Mouse (Mus musculus) midbrain, embryonic 10.5 days (tissue): ENCODE measurements around the gene C130026I21Rik. TPM values are rescaled to one million over a fixed set of nuclear protein-coding genes. Genes with fewer than 3 reads are reported as not detected.
"Not testable (repeated sequence)": the region's sequence is repeated elsewhere in the genome, so short reads cannot be mapped to it uniquely, and the experiment has no call there.

Source experiments
- DNase-seq: peaks from one replicate; pipeline ENCODE4 v3.0.0-alpha.2; 2017; ENCODE audit warnings: low spot score
- H3K27ac ChIP-seq: fragments of 300-500 bp; sonication (generic); replicated peaks from 2 replicates; pipeline ENCODE4 v1.5.1; 2016; ENCODE audit warnings: mild to moderate bottlenecking
- H3K27me3 ChIP-seq: fragments of 300-500 bp; sonication (generic); 2 replicates; pipeline ENCODE4 v1.6.1; 2016; ENCODE audit warnings: low read depth, mild to moderate bottlenecking; ENCODE audit not compliant: poor library complexity, severe bottlenecking
- H3K36me3 ChIP-seq: fragments of 300-500 bp; sonication (generic); 2 replicates; pipeline ENCODE4 v1.6.1; 2016; ENCODE audit warnings: mild to moderate bottlenecking, moderate library complexity
- H3K4me1 ChIP-seq: fragments of 300-500 bp; sonication (generic); 2 replicates; pipeline ENCODE4 v1.6.1; 2016
- H3K4me3 ChIP-seq: fragments of 300-500 bp; sonication (generic); 2 replicates; pipeline ENCODE4 v1.5.1; 2016; ENCODE audit warnings: mild to moderate bottlenecking, moderate library complexity
- H3K9me3 ChIP-seq: fragments of 300-500 bp; sonication (generic); replicated peaks from 2 replicates; pipeline ENCODE4 v1.6.1; 2016; ENCODE audit warnings: mild to moderate bottlenecking
- WGBS: fragments of 180-500 bp; shearing (Covaris S2); methylation state at CpG from one replicate; pipeline ENCODE4 v1.1.7; 2016; 5-methylcytosine and 5-hydroxymethylcytosine counted together
- polyA plus RNA-seq: library from polyadenylated mRNA; unstranded; fragments of >200 nt; fragmentation: Nextera tagmentation; extraction: Ambion mirVana; gene quantifications from 2 replicates; pipeline ENCODE4 v1.2.1, GENCODE M21; 2016

C130026I21Rik gene
- polyA plus RNA-seq, 1 experiment from 2014 or later = not detected

DNA sequence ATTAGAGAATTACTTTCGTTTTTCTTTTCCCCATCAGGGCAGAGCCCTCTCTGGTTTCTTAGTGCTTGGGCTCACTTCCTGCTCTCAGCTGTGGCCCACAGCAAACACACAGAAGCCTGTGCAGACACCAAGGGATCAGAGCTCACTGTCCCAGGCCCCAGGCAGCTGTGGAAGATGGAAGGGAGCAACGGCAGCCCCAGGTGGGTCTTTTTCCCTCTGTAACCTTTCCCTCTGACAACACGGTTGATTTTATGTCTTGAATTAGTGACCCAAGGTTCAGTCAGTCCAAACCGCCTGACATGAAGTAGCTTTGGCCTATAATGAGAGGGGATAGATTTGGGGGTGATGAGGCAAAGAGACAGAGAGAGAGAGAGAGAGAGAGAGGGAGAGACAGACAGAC, 70.8 kb downstream of the C130026I21Rik start:
- not testable (repeated sequence) for H3K27me3 ChIP-seq, H3K4me1 ChIP-seq, H3K4me3 ChIP-seq, H3K27ac ChIP-seq, DNase-seq, H3K36me3 ChIP-seq
- H3K9me3 ChIP-seq = peaks cover 17% of the 10 kb centered on the region
- WGBS = 90% methylated on average over 3 of the region's 4 CpGs

DNA sequence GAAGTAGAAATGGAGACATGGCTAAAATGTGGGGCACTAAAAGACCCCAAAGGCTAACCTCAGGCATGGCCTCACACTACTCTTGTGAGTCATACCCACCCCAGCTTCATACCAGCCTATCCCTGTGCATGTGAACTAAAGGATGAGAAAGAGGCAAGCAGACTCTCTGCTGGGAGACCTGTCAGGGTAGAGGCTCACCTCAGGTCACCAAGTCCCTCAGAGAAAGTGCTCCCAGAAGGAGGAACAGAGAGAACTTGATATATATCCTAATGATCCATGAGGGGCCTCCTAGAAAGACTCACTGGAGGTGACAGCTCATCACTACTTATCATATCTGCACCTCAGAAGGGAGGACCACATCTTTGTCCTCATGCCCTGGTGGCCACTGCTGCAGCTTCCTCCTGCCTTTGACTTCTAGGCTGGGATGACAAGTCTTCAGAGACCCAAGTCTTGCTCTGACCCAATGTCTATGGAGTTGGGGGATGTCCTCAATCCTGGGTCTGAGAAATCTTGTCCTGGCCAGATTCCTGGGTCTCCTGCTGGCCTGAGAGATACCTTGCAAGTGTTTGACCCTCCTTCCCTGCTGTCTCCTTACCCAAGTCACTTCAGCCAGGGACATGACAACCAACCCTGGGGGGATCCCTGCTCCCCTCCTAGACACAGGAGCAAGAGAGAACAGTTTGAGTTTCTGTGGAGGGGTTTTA, 71.6 kb downstream of the C130026I21Rik start:
- H3K27ac ChIP-seq, H3K4me1 ChIP-seq, H3K27me3 ChIP-seq, DNase-seq, H3K4me3 ChIP-seq, H3K36me3 ChIP-seq: not testable (repeated sequence)
- H3K9me3 ChIP-seq = peaks cover 14% of the 10 kb centered on the region

DNA sequence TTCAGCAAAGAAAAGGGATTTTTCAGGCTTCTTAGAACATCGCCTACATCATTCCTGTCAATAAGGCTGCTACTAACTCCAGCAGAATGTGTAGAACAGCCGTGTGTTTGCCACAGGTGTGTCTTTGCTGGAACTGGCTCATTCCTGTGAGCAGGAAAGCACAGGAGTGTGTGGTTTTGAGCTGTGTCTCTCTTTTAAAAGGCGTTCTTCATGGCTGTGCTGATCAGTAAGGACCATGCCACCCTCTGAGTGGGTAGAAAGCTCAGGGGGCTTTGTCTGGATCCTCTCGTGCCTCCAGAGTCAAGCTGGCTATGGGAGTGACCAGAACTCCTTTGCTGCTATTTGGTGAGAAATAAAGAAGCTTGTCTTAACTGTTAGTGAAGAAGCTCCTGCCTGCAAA, 73.6 kb downstream of the C130026I21Rik start:
- not testable (repeated sequence) for H3K27ac ChIP-seq, H3K27me3 ChIP-seq, H3K36me3 ChIP-seq, H3K4me3 ChIP-seq, DNase-seq, H3K4me1 ChIP-seq
- H3K9me3 ChIP-seq = peaks cover 18% of the 10 kb centered on the region
- WGBS = 71% methylated on average over 4 of the region's 4 CpGs

DNA sequence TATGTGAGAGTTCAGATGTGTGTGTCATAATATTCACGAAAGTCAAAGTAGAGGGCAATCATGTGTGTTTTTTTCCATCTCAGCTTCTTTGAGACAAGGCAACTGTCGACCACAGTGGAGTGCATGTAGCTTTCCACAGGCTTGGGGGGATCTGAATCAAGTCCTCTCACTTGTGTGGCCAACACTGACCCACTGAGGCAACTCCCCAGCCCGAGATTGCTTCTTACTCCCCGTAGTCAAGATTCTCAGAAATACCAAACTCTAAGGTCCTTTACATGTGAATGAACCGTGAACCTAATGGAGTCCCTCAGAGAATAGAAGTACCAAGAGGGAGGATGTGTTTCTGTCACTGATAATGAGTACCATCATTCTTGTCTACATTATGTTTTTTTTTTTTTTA, 76.6 kb downstream of the C130026I21Rik start:
- H3K4me3 ChIP-seq, H3K36me3 ChIP-seq, DNase-seq, H3K27me3 ChIP-seq, H3K4me1 ChIP-seq, H3K27ac ChIP-seq: not testable (repeated sequence)
- H3K9me3 ChIP-seq = peaks cover 24% of the 10 kb centered on the region
- WGBS = 83% methylated on average over 5 of the region's 5 CpGs

DNA sequence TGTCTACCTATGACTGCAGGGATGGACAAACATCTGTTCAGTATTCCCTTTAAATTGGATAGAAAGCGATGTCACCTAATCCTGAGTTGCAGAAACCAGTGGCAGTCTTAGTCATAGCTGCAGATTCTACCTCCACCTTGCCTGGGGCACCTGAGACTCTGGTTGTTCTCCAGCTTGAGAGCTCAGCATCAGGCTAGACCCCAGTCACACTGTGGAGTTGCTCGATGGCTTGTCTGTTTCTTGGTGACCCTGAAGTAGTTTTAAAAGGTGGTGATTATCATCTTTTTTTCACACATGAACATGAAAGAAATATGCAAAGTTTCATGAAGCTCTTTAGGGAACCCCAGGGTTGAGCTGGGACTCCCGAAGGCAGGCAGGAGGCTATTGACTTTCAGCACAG, 88.4 kb downstream of the C130026I21Rik start:
- DNase-seq, H3K4me1 ChIP-seq, H3K27me3 ChIP-seq, H3K36me3 ChIP-seq, H3K4me3 ChIP-seq, H3K27ac ChIP-seq: not testable (repeated sequence)
- 92% methylated on average over 2 of the region's 3 CpGs for WGBS
- H3K9me3 ChIP-seq = peaks cover 11% of the 10 kb centered on the region

DNA sequence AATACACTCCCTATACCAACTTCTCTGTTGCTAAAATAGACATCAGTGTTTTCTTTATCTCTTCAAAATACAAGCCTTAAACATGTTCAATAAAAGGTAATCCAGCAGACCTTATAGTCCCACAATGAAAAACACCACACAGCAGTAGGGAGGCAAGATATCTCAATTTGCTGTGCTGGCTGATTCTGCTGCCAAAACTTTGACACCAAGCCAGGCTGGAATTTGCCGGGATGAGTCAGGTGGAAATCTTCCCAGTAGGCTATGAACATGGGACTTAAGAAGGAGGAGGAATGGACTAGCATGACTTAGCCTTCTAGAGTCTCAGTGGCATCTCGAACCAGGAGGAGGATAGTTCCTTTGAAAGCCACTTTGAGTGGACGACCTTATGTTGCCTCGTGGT, 91.4 kb downstream of the C130026I21Rik start:
- H3K9me3 ChIP-seq, H3K27ac ChIP-seq, H3K36me3 ChIP-seq, DNase-seq, H3K27me3 ChIP-seq, H3K4me1 ChIP-seq, H3K4me3 ChIP-seq: not testable (repeated sequence)
- 92% methylated on average over 4 of the region's 4 CpGs for WGBS

DNA sequence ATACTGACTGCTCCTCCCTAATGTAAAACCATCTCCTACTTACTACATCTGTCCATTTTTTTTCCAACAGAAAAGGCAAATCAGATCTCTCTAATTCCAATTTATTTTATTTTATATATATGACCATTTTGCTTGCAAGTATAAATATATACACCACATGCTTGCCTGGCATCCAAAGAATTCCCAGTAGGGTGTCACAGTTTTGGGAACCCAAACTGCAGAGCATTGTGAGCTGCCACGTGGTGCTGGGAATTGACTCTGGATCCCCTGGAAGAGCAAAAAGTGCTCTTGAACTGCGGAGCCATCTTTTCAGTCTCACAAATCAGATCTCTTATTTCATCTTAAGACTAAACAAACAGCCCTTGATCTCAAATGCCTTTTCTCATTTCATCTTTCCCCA, 107.5 kb downstream of the C130026I21Rik start:
- H3K27ac ChIP-seq, H3K4me3 ChIP-seq, H3K9me3 ChIP-seq, H3K27me3 ChIP-seq, H3K4me1 ChIP-seq, DNase-seq, H3K36me3 ChIP-seq: not testable (repeated sequence)
- WGBS = 67% methylated on average over 2 of the region's 2 CpGs

DNA sequence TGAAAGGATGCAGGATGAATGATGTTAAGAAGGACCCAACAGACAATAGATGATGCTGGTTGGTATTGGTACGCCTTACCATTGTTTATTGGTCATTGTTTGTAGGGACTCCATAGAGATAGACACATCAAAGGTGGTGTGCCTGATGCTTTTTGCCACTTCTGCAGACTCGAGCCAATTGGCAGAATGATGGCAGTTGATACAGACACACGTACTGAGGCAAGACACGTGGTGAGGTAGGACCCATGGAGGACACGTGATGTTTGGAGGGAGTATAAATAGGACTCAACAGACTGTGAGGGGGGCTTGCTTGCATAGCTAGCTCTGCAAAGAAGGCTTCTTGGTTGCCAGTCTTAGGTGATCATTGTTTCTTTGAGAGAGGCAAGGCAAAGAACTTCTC, 115.2 kb downstream of the C130026I21Rik start:
- H3K27ac ChIP-seq, H3K9me3 ChIP-seq, H3K4me1 ChIP-seq, H3K27me3 ChIP-seq, DNase-seq, H3K36me3 ChIP-seq, H3K4me3 ChIP-seq: not testable (repeated sequence)
- 88% methylated on average over 4 of the region's 5 CpGs for WGBS

DNA sequence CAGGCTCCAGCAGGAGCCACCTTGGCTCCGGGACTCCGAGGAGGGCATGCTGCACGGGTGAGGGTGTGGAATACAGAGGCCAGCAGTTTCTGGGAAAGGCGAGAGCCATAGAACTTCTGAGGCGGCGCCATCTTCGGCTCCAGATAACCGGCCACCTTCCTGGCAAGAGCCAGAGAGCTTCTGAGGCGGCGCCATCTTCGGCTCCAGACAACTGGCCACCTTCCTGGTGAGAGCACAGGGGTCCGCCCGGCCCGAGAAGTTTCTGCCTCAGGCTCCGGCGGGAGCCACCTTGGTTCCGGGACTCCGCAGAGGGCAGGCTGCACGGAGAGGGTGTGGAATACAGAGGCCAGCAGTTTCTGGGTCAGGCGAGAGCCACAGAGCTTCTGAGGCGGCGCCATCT, 136.7 kb downstream of the C130026I21Rik start:
- 94% methylated on average over 22 of the region's 22 CpGs for WGBS
- H3K9me3 ChIP-seq, H3K4me1 ChIP-seq, H3K27me3 ChIP-seq, H3K36me3 ChIP-seq, H3K4me3 ChIP-seq, DNase-seq, H3K27ac ChIP-seq: not testable (repeated sequence)

DNA sequence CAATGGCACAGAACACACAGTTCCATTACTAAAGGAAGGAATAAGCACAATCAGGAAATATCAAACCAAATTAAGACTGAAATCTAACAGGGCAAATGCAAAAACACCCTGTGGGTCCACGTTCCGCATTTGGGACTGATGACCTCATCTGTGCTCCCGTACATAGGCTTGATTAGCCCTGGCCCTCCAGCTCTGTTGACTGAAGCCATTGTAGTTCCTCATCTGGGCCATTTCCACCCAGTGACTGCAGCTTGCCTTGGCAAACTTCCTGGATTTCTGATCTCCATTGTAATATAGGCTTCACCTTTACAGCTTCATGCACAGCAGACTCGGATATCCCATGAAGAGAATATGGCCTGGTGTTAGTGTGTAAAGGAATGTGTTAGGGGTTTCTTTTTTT, 148.5 kb downstream of the C130026I21Rik start:
- WGBS = 97% methylated on average over 4 of the region's 4 CpGs

DNA sequence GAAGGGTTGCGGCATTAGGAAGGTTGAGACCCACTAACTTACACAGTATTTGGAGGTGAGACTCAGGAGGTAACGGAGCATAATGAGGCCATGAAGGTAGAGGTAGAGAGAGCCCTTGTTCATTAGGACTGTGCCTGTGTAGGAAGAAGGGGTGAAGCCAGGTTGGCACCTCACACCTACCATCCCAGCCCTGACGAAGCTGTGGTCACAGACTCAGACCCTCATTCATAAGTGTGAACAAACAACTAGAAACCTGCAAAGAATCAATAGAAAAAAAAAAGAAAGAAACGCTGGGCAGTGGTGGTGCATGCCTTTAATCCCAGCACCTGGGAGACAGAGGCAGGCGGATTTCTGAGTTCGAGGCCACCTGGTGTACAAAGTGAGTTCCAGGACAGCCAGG, 152.0 kb downstream of the C130026I21Rik start:
- H3K36me3 ChIP-seq, DNase-seq, H3K27me3 ChIP-seq, H3K4me3 ChIP-seq, H3K4me1 ChIP-seq, H3K27ac ChIP-seq: not testable (repeated sequence)
- peaks cover 12% of the 10 kb centered on the region for H3K9me3 ChIP-seq
- 81% methylated on average over 5 of the region's 6 CpGs for WGBS

More for the DNA sequence above, 148.5 kb downstream of the C130026I21Rik start:
- H3K27me3 ChIP-seq, H3K27ac ChIP-seq, H3K9me3 ChIP-seq, H3K4me3 ChIP-seq, DNase-seq, H3K4me1 ChIP-seq, H3K36me3 ChIP-seq: not testable (repeated sequence)

DNA sequence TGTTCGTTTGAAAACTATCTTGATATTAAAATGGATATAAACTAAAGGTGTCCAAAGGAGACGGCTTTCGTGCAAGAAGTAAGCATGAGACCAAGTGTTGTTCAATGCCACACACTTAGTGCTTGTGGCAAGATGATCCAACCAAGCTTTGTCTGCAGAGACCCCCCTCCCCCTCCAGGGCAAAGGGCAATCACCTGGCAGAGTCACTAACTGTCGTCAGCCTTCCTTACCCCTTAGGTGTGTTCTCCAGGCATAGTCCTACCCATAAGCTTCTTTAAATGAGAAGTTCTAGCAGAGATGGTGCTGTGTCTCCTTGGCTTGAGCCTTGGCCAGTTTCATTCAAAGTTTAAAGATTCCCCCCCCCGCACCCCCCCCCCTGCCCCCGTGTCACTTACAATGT, 152.8 kb downstream of the C130026I21Rik start:
- not testable (repeated sequence) for H3K4me1 ChIP-seq, H3K36me3 ChIP-seq, H3K4me3 ChIP-seq, H3K27me3 ChIP-seq, H3K27ac ChIP-seq, DNase-seq
- WGBS = 72% methylated on average over 5 of the region's 6 CpGs
- peaks cover 15% of the 10 kb centered on the region for H3K9me3 ChIP-seq

DNA sequence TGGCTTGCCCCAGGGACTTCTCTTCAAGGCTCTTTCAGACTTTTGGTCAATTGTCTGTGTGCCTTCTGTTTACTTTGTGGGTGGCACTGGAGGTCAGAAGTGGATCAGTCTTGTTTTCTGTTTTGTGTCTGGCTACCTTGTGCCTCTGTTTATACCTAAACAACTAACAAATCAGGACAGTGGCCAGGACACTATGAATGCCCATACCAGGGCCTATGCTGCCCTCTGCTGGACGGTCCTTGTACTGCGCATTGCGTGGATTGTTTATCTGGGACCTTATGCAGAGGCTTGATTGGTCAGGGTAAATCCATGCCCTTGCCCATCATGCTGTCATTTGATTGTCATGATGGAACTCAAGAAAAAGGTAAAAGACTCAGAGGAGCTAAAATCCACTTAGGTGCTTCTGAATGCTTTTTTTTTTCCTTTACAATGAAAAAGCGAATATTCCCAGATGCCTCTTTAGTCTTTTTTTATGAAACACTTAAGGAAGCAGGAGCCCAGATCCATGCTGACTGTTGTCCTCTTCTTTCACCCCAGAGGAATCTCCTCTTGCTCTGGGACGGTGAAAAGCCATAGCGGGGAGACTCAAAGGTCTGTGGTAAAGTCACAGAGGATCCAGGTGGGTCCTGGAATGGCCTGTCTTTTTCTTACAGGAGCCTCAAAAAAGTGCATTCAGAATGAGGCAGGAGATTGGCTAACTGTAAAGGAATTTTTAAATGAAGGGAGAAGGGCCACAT, 155.5 kb downstream of the C130026I21Rik start:
- 51% methylated on average over 6 of the region's 6 CpGs for WGBS
- not testable (repeated sequence) for H3K4me3 ChIP-seq, H3K4me1 ChIP-seq, H3K27ac ChIP-seq, H3K36me3 ChIP-seq, H3K27me3 ChIP-seq, DNase-seq
- H3K9me3 ChIP-seq = peaks cover 20% of the 10 kb centered on the region
